Mouse (Mus musculus): Measurements from ENCODE around the gene Phxr2. TPM values are rescaled to one million over a fixed set of nuclear protein-coding genes. Genes with fewer than 3 reads are reported as not detected.

Gene Phxr2
- polyA plus RNA-seq, 1 experiment from 2014 or later: not detected

DNA sequence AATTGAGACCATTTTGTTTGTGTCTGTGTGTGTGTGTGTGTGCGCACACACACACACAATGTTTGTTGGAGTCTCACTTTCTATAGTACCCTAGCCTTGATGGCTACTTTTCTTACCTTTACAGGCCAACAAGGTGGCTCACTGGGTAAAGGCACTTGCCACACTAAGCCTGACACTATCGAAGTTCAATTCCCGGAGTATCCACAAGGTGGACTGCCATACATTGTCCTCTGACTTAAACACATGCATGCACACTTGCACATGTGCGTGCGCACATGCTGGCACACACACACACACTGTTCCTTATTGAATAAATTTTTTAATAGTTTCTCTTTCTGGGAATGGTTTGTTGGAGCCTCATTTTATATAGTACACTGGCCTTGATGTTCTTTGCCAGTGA lies 30.7 kb upstream of the Phxr2 start:
- no peak overlapping the region for H3K9ac ChIP-seq (ENCODE audit: low read depth, low read length)
- H3K4me3 ChIP-seq (replicated peaks; ENCODE audit: low read depth, low read length): no peak overlapping the region
- H3K9me3 ChIP-seq (replicated peaks; ENCODE audit: low read length): no peaks in the 10 kb centered on the region
- DNase-seq (ENCODE audit: low spot score) (no peak), ATAC-seq (replicated peaks; ENCODE audit: low FRiP score, low read depth) (no peak)
- WGBS: 94% methylated on average over 5 of the region's 5 CpGs
- H3K4me2 ChIP-seq (ENCODE audit: low read length): no peak overlapping the region
- no peaks in the 10 kb centered on the region for H3K4me1 ChIP-seq (replicated peaks; ENCODE audit: insufficient read depth, low read length)
- no peak overlapping the region for H3K27ac ChIP-seq
- peak; percentile 33; the same call in 1 of the 2 replicates for TF ChIP-seq CTCF (IDR thresholded peaks at IDR 0.05; ENCODE audit: low read depth)
- H3K36me3 ChIP-seq (ENCODE audit: insufficient read depth, low read length): no peaks in the 10 kb centered on the region
- H3K27me3 ChIP-seq (ENCODE audit: insufficient read depth, low read length): no peaks in the 10 kb centered on the region

DNA sequence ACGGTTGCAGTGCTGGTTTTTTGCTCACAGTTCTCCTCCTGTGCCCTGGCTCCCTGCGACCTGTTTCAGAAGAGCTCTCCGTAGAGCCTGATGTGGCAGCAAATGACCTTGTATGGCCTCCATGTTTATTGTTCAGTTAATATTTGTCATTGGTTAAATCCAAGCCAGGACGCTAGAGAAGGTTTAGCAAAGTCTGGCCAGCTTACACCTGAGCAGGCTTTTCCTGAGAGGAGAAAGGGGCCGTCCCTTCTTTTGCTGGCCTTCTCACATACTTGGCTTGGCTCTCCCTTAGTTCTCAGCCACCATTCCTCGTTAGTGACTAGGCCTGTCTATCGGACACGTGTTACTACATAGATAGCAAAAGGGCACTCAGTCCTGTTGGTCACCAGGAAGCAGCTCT lies 28.5 kb upstream of the Phxr2 start:
- 82% methylated on average over 8 of the region's 8 CpGs for WGBS
- no peak for TF ChIP-seq CTCF (IDR thresholded peaks at IDR 0.05; ENCODE audit: low read depth)
- no peaks in the 10 kb centered on the region for H3K27me3 ChIP-seq (ENCODE audit: insufficient read depth, low read length)
- H3K27ac ChIP-seq: no peak overlapping the region
- H3K9me3 ChIP-seq (replicated peaks; ENCODE audit: low read length): no peaks in the 10 kb centered on the region
- no peak overlapping the region for H3K4me2 ChIP-seq (ENCODE audit: low read length)
- DNase-seq (ENCODE audit: low spot score) (no peak), ATAC-seq (replicated peaks; ENCODE audit: low FRiP score, low read depth) (no peak)
- no peaks in the 10 kb centered on the region for H3K36me3 ChIP-seq (ENCODE audit: insufficient read depth, low read length)
- no peak overlapping the region for H3K9ac ChIP-seq (ENCODE audit: low read depth, low read length)
- H3K4me3 ChIP-seq (replicated peaks; ENCODE audit: low read depth, low read length): no peak overlapping the region
- H3K4me1 ChIP-seq (replicated peaks; ENCODE audit: insufficient read depth, low read length): no peaks in the 10 kb centered on the region

DNA sequence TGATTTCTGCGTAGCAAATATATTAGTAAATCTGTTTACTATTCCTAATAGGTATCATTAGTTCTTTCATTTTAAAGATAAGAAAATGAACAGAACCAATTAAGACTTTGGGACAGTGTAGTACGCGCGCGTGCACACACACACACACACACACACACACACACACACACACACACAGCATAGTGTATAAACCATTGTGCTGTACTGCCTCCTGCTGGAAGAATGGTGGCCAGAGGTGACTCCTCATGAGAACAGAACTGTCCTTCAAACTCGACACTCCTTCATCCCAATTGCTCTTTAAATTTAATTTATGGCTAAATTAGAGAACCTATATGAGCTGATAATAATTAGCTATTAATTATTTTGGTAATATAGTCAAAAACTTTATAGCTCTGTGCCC lies 25.9 kb upstream of the Phxr2 start:
- no peak for DNase-seq (ENCODE audit: low spot score)
- Histone ChIP-seq H3K27ac (no peak overlapping the region), H3K9ac (ENCODE audit: low read depth, low read length) (no peak overlapping the region), H3K27me3 (ENCODE audit: insufficient read depth, low read length) (no peaks in the 10 kb centered on the region), H3K4me1 (replicated peaks; ENCODE audit: insufficient read depth, low read length) (no peaks in the 10 kb centered on the region), H3K4me3 (replicated peaks; ENCODE audit: low read depth, low read length) (no peak overlapping the region), H3K9me3 (replicated peaks; ENCODE audit: low read length) (no peaks in the 10 kb centered on the region), H3K36me3 (ENCODE audit: insufficient read depth, low read length) (0 out of 2 replicates have a peak, but pooled peaks cover 3% of the 10 kb centered on the region), H3K4me2 (ENCODE audit: low read length) (no peak overlapping the region)
- WGBS: 88% methylated on average over 6 of the region's 6 CpGs
- peak; percentile 63 for TF ChIP-seq CTCF (IDR thresholded peaks at IDR 0.05; ENCODE audit: low read depth)
- ATAC-seq (replicated peaks; ENCODE audit: low FRiP score, low read depth): no peak

DNA sequence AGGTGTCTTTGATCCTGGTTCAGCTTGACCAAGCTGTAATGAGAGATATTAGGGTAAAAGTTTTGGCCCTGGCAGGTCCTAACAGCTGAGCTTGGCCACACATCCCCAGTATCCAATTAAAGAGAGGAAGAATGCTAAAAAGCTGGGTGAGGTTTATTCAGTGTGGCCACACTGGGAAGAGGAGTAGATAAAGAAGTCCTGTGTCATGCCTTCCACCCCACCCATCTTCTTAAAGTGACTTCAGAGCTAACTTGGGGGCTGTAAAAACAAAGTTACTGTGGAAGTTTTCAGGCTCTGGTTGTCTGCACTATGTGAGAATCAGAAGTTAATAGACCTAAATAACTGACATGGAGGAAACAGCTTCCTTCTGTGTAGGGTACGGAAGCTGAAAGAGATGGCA lies 25.5 kb upstream of the Phxr2 start:
- no peak overlapping the region for H3K4me2 ChIP-seq (ENCODE audit: low read length)
- no peak for TF ChIP-seq CTCF (IDR thresholded peaks at IDR 0.05; ENCODE audit: low read depth)
- H3K27me3 ChIP-seq (ENCODE audit: insufficient read depth, low read length): no peaks in the 10 kb centered on the region
- 100% methylated on average over 1 of the region's 1 CpGs for WGBS
- H3K4me3 ChIP-seq (replicated peaks; ENCODE audit: low read depth, low read length): no peak overlapping the region
- DNase-seq (ENCODE audit: low spot score): no peak
- no peak overlapping the region for H3K27ac ChIP-seq
- H3K9ac ChIP-seq (ENCODE audit: low read depth, low read length): no peak overlapping the region
- ATAC-seq (replicated peaks; ENCODE audit: low FRiP score, low read depth): no peak
- H3K9me3 ChIP-seq (replicated peaks; ENCODE audit: low read length): no peaks in the 10 kb centered on the region
- H3K4me1 ChIP-seq (replicated peaks; ENCODE audit: insufficient read depth, low read length): no peaks in the 10 kb centered on the region
- 0 out of 2 replicates have a peak, but pooled peaks cover 3% of the 10 kb centered on the region for H3K36me3 ChIP-seq (ENCODE audit: insufficient read depth, low read length)

DNA sequence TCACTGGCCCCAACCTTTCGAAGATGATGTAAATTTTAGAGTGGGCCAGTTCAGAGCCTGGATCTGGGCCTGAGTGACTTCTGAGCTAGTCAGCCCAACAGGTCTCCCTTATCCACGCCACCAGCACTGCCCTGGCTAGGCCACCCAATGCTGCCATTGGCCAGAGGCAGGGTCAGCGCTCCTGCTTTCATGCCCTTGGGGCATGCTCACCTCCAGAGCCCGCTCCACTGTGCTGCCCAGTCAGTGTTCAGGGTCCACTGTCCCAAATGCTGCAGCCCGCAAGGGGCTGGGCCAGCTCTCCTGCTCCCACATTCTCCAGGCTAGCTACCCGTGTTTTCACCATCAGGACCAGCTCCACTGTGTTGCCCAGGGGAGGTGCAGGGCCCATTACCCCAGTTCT lies 23.9 kb upstream of the Phxr2 start:
- no peak overlapping the region for H3K27ac ChIP-seq
- H3K4me1 ChIP-seq (replicated peaks; ENCODE audit: insufficient read depth, low read length): no peaks in the 10 kb centered on the region
- WGBS: 96% methylated on average over 6 of the region's 6 CpGs
- ATAC-seq (replicated peaks; ENCODE audit: low FRiP score, low read depth): no peak; the same call in 1 of the 2 replicates
- DNase-seq (ENCODE audit: low spot score): no peak
- H3K9me3 ChIP-seq (replicated peaks; ENCODE audit: low read length): no peaks in the 10 kb centered on the region
- H3K9ac ChIP-seq (ENCODE audit: low read depth, low read length): no peak overlapping the region
- H3K36me3 ChIP-seq (ENCODE audit: insufficient read depth, low read length): 0 out of 2 replicates have a peak, but pooled peaks cover 3% of the 10 kb centered on the region
- no peak overlapping the region for H3K4me2 ChIP-seq (ENCODE audit: low read length)
- no peaks in the 10 kb centered on the region for H3K27me3 ChIP-seq (ENCODE audit: insufficient read depth, low read length)
- no peak for TF ChIP-seq CTCF (IDR thresholded peaks at IDR 0.05; ENCODE audit: low read depth)
- H3K4me3 ChIP-seq (replicated peaks; ENCODE audit: low read depth, low read length): no peak overlapping the region

DNA sequence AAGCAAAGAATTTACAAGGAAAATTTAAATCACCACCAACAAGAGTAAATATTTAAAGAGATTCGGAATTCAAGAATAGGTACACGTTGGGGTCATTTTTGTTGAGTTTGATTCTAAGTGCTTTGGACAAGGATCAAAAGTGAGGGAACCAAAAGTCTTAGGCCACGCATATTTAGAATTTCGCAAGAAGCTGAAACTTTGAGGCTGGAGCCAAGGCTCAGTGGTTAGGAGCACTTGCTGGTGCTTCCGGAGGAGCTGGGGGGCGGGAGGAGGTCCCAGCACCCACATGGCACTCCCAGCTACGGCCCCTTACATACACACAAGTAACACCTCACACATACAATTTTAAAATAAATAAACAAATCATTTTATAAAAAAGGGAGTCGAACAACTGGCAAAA lies 20.5 kb upstream of the Phxr2 start:
- Histone ChIP-seq H3K27me3 (ENCODE audit: insufficient read depth, low read length) (no peaks in the 10 kb centered on the region), H3K4me3 (replicated peaks; ENCODE audit: low read depth, low read length) (no peak overlapping the region), H3K36me3 (ENCODE audit: insufficient read depth, low read length) (0 out of 2 replicates have a peak, but pooled peaks cover 3% of the 10 kb centered on the region), H3K9me3 (replicated peaks; ENCODE audit: low read length) (no peaks in the 10 kb centered on the region), H3K4me2 (ENCODE audit: low read length) (no peak overlapping the region), H3K4me1 (replicated peaks; ENCODE audit: insufficient read depth, low read length) (no peaks in the 10 kb centered on the region), H3K27ac (no peak overlapping the region), H3K9ac (ENCODE audit: low read depth, low read length) (no peak overlapping the region)
- DNase-seq (ENCODE audit: low spot score) (no peak), ATAC-seq (replicated peaks; ENCODE audit: low FRiP score, low read depth) (no peak)
- no peak for TF ChIP-seq CTCF (IDR thresholded peaks at IDR 0.05; ENCODE audit: low read depth)
- 91% methylated on average over 8 of the region's 8 CpGs for WGBS

DNA sequence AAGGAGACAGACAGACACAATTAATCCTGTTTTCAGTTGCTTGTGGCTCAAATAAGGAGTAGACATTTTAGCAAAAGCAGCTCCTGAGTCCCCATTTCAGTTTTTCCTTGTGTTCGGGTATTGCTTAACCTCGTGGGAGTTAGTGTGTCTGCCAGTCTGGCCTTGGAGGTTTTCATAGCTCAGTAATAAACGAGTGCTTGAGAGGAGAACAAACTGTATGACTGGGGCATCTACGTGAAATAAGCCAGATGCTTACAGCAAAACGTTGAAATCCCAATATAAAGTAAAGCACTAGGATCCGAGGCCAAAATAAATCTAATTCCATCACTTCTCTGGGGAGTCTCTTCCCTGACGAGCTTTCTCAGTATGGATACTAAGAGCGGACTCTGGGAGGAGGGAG lies 19.5 kb upstream of the Phxr2 start:
- no peak overlapping the region for H3K9ac ChIP-seq (ENCODE audit: low read depth, low read length)
- WGBS: 51% methylated on average over 8 of the region's 8 CpGs
- H3K27me3 ChIP-seq (ENCODE audit: insufficient read depth, low read length): no peaks in the 10 kb centered on the region
- no peak overlapping the region for H3K4me3 ChIP-seq (replicated peaks; ENCODE audit: low read depth, low read length)
- TF ChIP-seq CTCF (IDR thresholded peaks at IDR 0.05; ENCODE audit: low read depth): no peak
- no peaks in the 10 kb centered on the region for H3K4me1 ChIP-seq (replicated peaks; ENCODE audit: insufficient read depth, low read length)
- no peak overlapping the region for H3K4me2 ChIP-seq (ENCODE audit: low read length)
- H3K27ac ChIP-seq: no peak overlapping the region
- H3K36me3 ChIP-seq (ENCODE audit: insufficient read depth, low read length): 0 out of 2 replicates have a peak, but pooled peaks cover 3% of the 10 kb centered on the region
- H3K9me3 ChIP-seq (replicated peaks; ENCODE audit: low read length): no peaks in the 10 kb centered on the region
- DNase-seq (ENCODE audit: low spot score) (no peak), ATAC-seq (replicated peaks; ENCODE audit: low FRiP score, low read depth) (no peak)
